17 mouse cellular contexts compared by ENCODE assay signal in the genomic region with DNA sequence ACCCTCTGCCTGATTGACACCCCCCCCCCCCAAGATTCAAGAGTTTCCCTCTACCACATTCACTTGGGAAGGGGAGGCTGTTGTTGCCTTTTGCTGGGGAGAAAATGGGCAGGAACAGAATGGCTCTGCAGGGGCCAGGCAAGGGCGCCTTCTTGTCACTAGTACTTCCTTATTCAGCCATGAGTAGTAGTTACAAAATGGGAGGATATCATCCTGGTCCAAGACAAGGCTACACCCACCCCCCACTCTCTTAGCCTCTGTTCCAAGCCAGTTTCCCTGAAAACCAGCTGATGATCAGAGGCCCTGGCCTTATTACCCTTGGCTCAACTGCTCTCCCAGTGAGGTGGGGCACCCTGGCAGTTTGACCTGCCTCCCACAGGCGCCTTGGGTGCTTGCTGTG. TPM values are rescaled to one million over a fixed set of nuclear protein-coding genes. Genes with fewer than 3 reads are reported as not detected.
DNase-seq lines count a peak whose midpoint lies in the region; ATAC-seq and TF ChIP-seq lines count a peak whose summit lies in the region.
"Had no signal": no experiment of that assay in that cellular context is flagged by ENCODE, and none has a peak within 500 bp of the region (broad histone marks: within the 10 kb centered on the region; RNA-seq: fewer than 3 reads in every experiment).

No protein-coding gene starts in this region.

- H3K9ac ChIP-seq in intestine, embryonic 15.5 days: no peak overlapping the region
- H3K9ac ChIP-seq in intestine, embryonic 16.5 days (ENCODE audit: low read depth, low read length): no peak overlapping the region
- peak overlapping the region; percentile 86 for H3K9ac ChIP-seq in liver, postnatal 0 days (replicated peaks)

- no peak overlapping the region for H3K27ac ChIP-seq in intestine, embryonic 15.5 days
- H3K27ac ChIP-seq in intestine, embryonic 16.5 days (ENCODE audit: low read length): no peak overlapping the region
- H3K27ac ChIP-seq in spleen, adult 2 months (ENCODE audit: insufficient read depth, low read length): peak overlapping the region; percentile 95
- H3K27ac ChIP-seq in liver, postnatal 0 days (ENCODE audit: low read depth): peak overlapping the region; percentile 85

- no peak overlapping the region for H3K4me3 ChIP-seq in intestine, embryonic 15.5 days (replicated peaks)
- no peak overlapping the region for H3K4me3 ChIP-seq in intestine, embryonic 16.5 days (ENCODE audit: low read length)
- H3K4me3 ChIP-seq in spleen, adult 2 months (ENCODE audit: extremely low read depth, insufficient read depth, insufficient read length): no peak overlapping the region
- H3K4me3 ChIP-seq in liver, postnatal 0 days (ENCODE audit: low read depth, low read length): 0 out of 2 replicates have a peak overlapping the region, but pooled peaks have one; percentile 60

- 78% methylated on average over 2 of the region's 2 CpGs for WGBS in intestine, embryonic 15.5 days
- WGBS in intestine, embryonic 16.5 days: 80% methylated on average over 2 of the region's 2 CpGs
- WGBS in spleen, adult 2 months: 75% methylated on average over 2 of the region's 2 CpGs
- WGBS in liver, postnatal 0 days (ENCODE audit: insufficient replicate concordance): 71% methylated on average over 2 of the region's 2 CpGs

- H3K27me3 ChIP-seq in intestine, embryonic 15.5 days (replicated peaks): peaks cover 17% of the 10 kb centered on the region
- H3K27me3 ChIP-seq in intestine, embryonic 16.5 days (replicated peaks; ENCODE audit: control insufficient read depth, insufficient read depth, low read length): peaks cover 15% of the 10 kb centered on the region
- no peaks in the 10 kb centered on the region for H3K27me3 ChIP-seq in spleen, adult 2 months (ENCODE audit: control insufficient read depth, insufficient read depth, low read length)
- H3K27me3 ChIP-seq in liver, postnatal 0 days (ENCODE audit: insufficient read depth, low read length): peaks cover 17% of the 10 kb centered on the region

- TF ChIP-seq EP300 in liver, postnatal 0 days (IDR thresholded peaks at IDR 0.05; ENCODE audit: low read depth): no peak

- peaks cover 22% of the 10 kb centered on the region for H3K4me1 ChIP-seq in intestine, embryonic 15.5 days (replicated peaks)
- H3K4me1 ChIP-seq in intestine, embryonic 16.5 days (ENCODE audit: control insufficient read depth, insufficient read depth, low read length): peaks cover 19% of the 10 kb centered on the region
- peaks cover 33% of the 10 kb centered on the region; the same call in 1 of the 2 replicates for H3K4me1 ChIP-seq in spleen, adult 2 months (ENCODE audit: control insufficient read depth, insufficient read depth, insufficient read length)
- H3K4me1 ChIP-seq in liver, postnatal 0 days (ENCODE audit: insufficient read depth): peaks cover 40% of the 10 kb centered on the region

- no peaks in the 10 kb centered on the region for H3K9me3 ChIP-seq in intestine, embryonic 15.5 days
- no peaks in the 10 kb centered on the region for H3K9me3 ChIP-seq in intestine, embryonic 16.5 days (ENCODE audit: control insufficient read depth, low read length)
- no peaks in the 10 kb centered on the region for H3K9me3 ChIP-seq in liver, postnatal 0 days (ENCODE audit: low read length)
- H3K9me3 ChIP-seq: forebrain, embryonic 15.5 days; G1E; midbrain, embryonic 13.5 days had no signal

- TF ChIP-seq CTCF in spleen, adult 2 months (IDR thresholded peaks at IDR 0.05; ENCODE audit: extremely low read depth, insufficient read depth, insufficient read length, insufficient replicate concordance): no peak
- TF ChIP-seq CTCF in liver, postnatal 0 days (IDR thresholded peaks at IDR 0.05; ENCODE audit: low read depth): no peak

- H3K36me3 ChIP-seq in intestine, embryonic 15.5 days: no peaks in the 10 kb centered on the region
- no peaks in the 10 kb centered on the region for H3K36me3 ChIP-seq in intestine, embryonic 16.5 days (ENCODE audit: control insufficient read depth, insufficient read depth, low read length)
- peaks cover 12% of the 10 kb centered on the region for H3K36me3 ChIP-seq in spleen, adult 2 months (ENCODE audit: control insufficient read depth, insufficient read depth, low read length)
- H3K36me3 ChIP-seq in liver, postnatal 0 days (replicated peaks; ENCODE audit: insufficient read depth, low read length): no peaks in the 10 kb centered on the region
- H3K36me3 ChIP-seq: forebrain, embryonic 15.5 days; midbrain, embryonic 13.5 days had no signal

- no peak for TF ChIP-seq POLR2A in spleen, adult 2 months (IDR thresholded peaks at IDR 0.05; ENCODE audit: low read depth, low read length)

- DNase-seq in cerebellum, adult 9-11 months: peak; percentile 38
- no peak for DNase-seq in cerebellum, postnatal 10 days
- DNase-seq in spleen, adult 2 months (ENCODE audit: low read depth in 1 of 2, low spot score in 2 of 2): no peak
- DNase-seq in spleen, postnatal 14 days (ENCODE audit: low spot score in 2 of 2): no peak
- no peak for DNase-seq in liver, postnatal 0 days
- no peak for DNase-seq in right cerebral cortex, postnatal 25 days
- DNase-seq: cerebellum, adult 11 months; gastrocnemius, postnatal 36 days; kidney, postnatal 14 days; layer of hippocampus, postnatal 36 days; lung, postnatal 14 days had no signal

- no peak for ATAC-seq in intestine, embryonic 15.5 days
- no peak for ATAC-seq in intestine, embryonic 16.5 days
- no peak for ATAC-seq in liver, postnatal 0 days
- ATAC-seq: inflammation-experienced regulatory T-cells, adult 6 months; midbrain, embryonic 13.5 days had no signal

- H3K4me2 ChIP-seq in intestine, embryonic 15.5 days (replicated peaks): 0 out of 2 replicates have a peak overlapping the region, but pooled peaks have one; percentile 88
- no peak overlapping the region for H3K4me2 ChIP-seq in intestine, embryonic 16.5 days (ENCODE audit: low read depth, low read length)
- H3K4me2 ChIP-seq in liver, postnatal 0 days (ENCODE audit: low read depth, low read length): peak overlapping the region; percentile 74

RNA-seq across cellular contexts. Expression of gene Apobec3, which starts 37.3 kb away (rescaled TPM):
- 13.1 and 15.4 TPM in 2 replicates for polyA plus RNA-seq in intestine, embryonic 15.5 days (2015; fragmentation: Nextera tagmentation; extraction: Ambion mirVana)
- 12.9 and 16.2 TPM in 2 replicates for polyA plus RNA-seq in intestine, embryonic 16.5 days (2015; fragmentation: Nextera tagmentation; extraction: Ambion mirVana)
- polyA plus RNA-seq in spleen, adult 2 months (2012; rRNA removed): 99.9 and 104 TPM in 2 replicates
- 34.6 and 38.1 TPM in 2 replicates for polyA plus RNA-seq in liver, postnatal 0 days (2015; fragmentation: Nextera tagmentation; extraction: Ambion mirVana)

RNA-seq across cellular contexts. Expression of gene Cbx7, which starts 42.2 kb away (rescaled TPM):
- 3.9 and 4.6 TPM in 2 replicates for polyA plus RNA-seq in intestine, embryonic 15.5 days (2015; fragmentation: Nextera tagmentation; extraction: Ambion mirVana)
- polyA plus RNA-seq in intestine, embryonic 16.5 days (2015; fragmentation: Nextera tagmentation; extraction: Ambion mirVana): 3.7 and 4.8 TPM in 2 replicates
- polyA plus RNA-seq in spleen, adult 2 months (2012; rRNA removed): 82.9 and 95.8 TPM in 2 replicates
- polyA plus RNA-seq in liver, postnatal 0 days (2015; fragmentation: Nextera tagmentation; extraction: Ambion mirVana): 1.0 and 1.2 TPM in 2 replicates

Comparison
In these comparisons a context has a peak if more than half of its experiments do, and no peak if none do; other contexts are left out.
1. H3K27ac ChIP-seq: peak in spleen, adult 2 months (single experiment) and liver, postnatal 0 days (single experiment); none in intestine, embryonic 15.5 days (single experiment) and intestine, embryonic 16.5 days (single experiment).
2. RNA of gene Cbx7, which starts 42.2 kb away (polyA plus RNA-seq): 82.9 to 95.8 TPM in spleen, adult 2 months; 3.9 to 4.6 TPM in intestine, embryonic 15.5 days, 3.7 to 4.8 TPM in intestine, embryonic 16.5 days and 1.0 to 1.2 TPM in liver, postnatal 0 days; every median in the first group is over 10 times any median in the second.